Mouse (Mus musculus): Measurements from ENCODE around the gene Tnfrsf4.

DNA sequence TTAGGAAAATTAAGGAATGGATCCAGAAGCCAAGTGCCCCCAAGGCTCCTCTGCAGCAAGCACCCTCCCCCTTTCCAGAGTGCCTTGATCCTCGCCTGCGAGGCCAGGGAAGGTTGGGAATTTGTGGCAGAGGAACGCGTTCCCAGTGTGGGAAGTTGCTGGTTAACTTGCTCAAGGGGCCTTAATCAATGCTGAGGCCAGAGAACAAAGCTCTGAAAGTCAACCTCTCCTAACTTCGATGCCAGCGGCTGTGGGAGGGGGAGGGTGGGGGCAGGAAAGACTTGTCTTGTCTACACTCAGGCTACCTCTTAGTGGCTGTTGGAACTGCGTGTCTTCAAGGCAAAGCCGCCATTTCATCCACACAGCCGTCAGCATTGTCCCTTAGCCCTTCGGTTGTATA, 44.1 kb downstream of the Tnfrsf4 start:
- no peak for TF ChIP-seq CTCF (IDR thresholded peaks at IDR 0.05; ENCODE audit: control insufficient read depth, insufficient read depth, insufficient replicate concordance, low read depth, low read length)
- TF ChIP-seq POLR2A (IDR thresholded peaks at IDR 0.05; ENCODE audit: control insufficient read depth, low read depth, low read length): no peak
